In genomic region chr7:35319221-35319620, GRCm38 (mm10) we compare ENCODE assay signal across 1 mouse cellular context. TPM values are rescaled to one million over a fixed set of nuclear protein-coding genes. Genes with fewer than 3 reads are reported as not detected.
"Had no signal": no experiment of that assay in that cellular context is flagged by ENCODE, and none has a peak within 500 bp of the region (broad histone marks: within the 10 kb centered on the region; RNA-seq: fewer than 3 reads in every experiment).

No protein-coding gene starts in this region.

RNA-seq across cellular contexts. Expression of gene Rhpn2, which starts 14.7 kb away (rescaled TPM):
- total RNA-seq: hematopoietic stem cell, adult 5-6 weeks had no signal
